Mouse (Mus musculus) intestine, embryonic 15.5 days (tissue): ENCODE results near the gene Ssh3. TPM values are rescaled to one million over a fixed set of nuclear protein-coding genes. Genes with fewer than 3 reads are reported as not detected.

Experiments used
- ATAC-seq: fragments of 200-750 bp; cut with Nextera tagmentation; 2 replicates; pipeline ENCODE4 v1.8.0; 2017; ENCODE audit warnings: moderate TSS enrichment, moderate library complexity
- H3K27ac ChIP-seq: fragments of 300-500 bp; sonication (generic); 2 replicates; pipeline ENCODE4 v1.5.1; 2015; ENCODE audit warnings: mild to moderate bottlenecking, inconsistent platforms
- H3K27me3 ChIP-seq: fragments of 300-500 bp; sonication (generic); replicated peaks from 2 replicates; pipeline ENCODE4 v1.6.1; 2015; ENCODE audit warnings: inconsistent platforms
- H3K36me3 ChIP-seq: fragments of 300-500 bp; sonication (generic); 2 replicates; pipeline ENCODE4 v1.6.1; 2015; ENCODE audit warnings: inconsistent platforms
- H3K4me1 ChIP-seq: fragments of 300-500 bp; sonication (generic); replicated peaks from 2 replicates; pipeline ENCODE4 v1.6.1; 2015; ENCODE audit warnings: inconsistent platforms
- H3K4me2 ChIP-seq: fragments of 300-500 bp; sonication (generic); replicated peaks from 2 replicates; pipeline ENCODE4 v1.6.1; 2015; ENCODE audit warnings: mild to moderate bottlenecking, inconsistent platforms
- H3K4me3 ChIP-seq: fragments of 300-500 bp; sonication (generic); replicated peaks from 2 replicates; pipeline ENCODE4 v1.5.1; 2015; ENCODE audit warnings: inconsistent platforms
- H3K9ac ChIP-seq: fragments of 300-500 bp; sonication (generic); 2 replicates; pipeline ENCODE4 v1.6.1; 2015; ENCODE audit warnings: inconsistent platforms
- H3K9me3 ChIP-seq: fragments of 300-500 bp; sonication (generic); 2 replicates; pipeline ENCODE4 v1.6.1; 2016; ENCODE audit warnings: inconsistent platforms
- WGBS: fragments of 180-500 bp; shearing (Covaris S2); methylation state at CpG from one replicate; pipeline ENCODE4 v1.1.7; 2015; 5-methylcytosine and 5-hydroxymethylcytosine counted together
- polyA plus RNA-seq: library from polyadenylated mRNA; unstranded; fragments of >200 nt; fragmentation: Nextera tagmentation; extraction: Ambion mirVana; gene quantifications from 2 replicates; pipeline ENCODE4 v1.2.1, GENCODE M21; 2015

The Ssh3 gene
- 22.2 and 24.8 TPM in 2 replicates for polyA plus RNA-seq

DNA sequence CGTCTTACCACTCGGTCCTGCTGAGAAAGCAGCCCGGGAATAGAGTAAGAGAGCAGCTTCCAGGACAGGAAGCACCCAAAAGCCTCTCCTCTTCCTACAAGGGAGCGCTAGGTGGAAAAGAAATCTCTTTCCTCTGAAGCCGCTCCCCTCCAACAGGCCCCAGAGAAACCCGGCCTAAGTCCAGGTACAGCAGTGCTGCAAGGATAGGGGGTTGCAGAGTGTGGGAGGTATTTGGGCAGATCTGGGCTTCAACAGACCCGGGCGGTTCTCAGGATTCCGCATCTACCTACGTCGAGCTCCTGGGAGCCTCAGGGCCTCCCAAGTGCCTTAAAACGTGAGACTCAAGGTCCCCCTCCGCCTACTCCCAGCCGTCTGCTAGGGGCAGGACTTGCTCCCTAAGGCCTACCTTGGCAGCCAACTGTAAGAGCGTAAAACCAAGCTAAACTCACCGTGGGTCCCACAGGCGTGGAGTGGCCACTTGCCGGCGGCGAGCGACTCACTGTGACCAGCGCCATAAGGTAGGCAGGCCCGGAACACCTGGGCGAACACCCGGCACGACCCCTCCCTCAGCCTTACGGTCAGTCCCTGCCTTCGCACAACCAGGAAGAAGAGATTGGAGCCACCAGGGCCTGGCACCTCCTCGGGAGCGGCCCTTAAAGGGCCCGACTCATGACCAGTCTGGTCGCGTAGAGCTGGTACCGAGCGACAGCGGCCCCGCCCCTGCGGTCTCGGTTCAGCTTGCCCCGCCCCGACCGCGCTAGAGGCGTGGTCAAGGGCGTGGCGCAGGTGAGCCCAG lies at the start of gene Ssh3:
TSS of gene Ssh3 (minus strand) at position 615 of the 796 bp plus-strand sequence.
- Histone ChIP-seq H3K4me3 (peak within 1 kb of the TSS; percentile 53), H3K27ac (peak within 1 kb of the TSS; percentile 66), H3K4me2 (peak within 1 kb of the TSS; percentile 74), H3K9ac (peak within 1 kb of the TSS; percentile 65), H3K27me3 (no peaks in the 10 kb centered on the region), H3K36me3 (peaks cover 4% of the 10 kb centered on the region; the same call in 1 of the 2 replicates), H3K9me3 (no peaks in the 10 kb centered on the region), H3K4me1 (0 out of 2 replicates have a peak, but pooled peaks cover 5% of the 10 kb centered on the region)
- WGBS: 7% methylated on average over 46 of the region's 46 CpGs
- peak; percentile 98 for ATAC-seq

DNA sequence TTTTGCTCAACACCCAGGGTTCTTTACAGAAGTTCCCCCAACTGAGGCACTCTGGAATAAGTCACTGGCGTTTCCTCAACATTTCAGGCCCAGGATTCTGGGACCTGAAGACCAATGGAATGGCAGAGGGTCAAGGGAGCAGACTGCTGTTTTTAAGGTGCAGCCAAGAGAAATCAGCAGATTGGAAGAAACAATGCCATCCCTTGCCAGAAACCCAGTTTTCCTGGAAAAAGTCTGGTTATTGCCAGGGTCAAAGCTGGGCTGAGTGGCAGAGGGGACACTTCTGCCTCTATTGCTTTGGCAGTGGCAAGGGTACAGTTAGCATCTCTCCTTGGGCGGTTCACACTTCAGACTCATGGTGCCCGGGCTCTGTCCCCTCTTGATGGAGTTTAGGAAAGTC lies 48.2 kb upstream of the Ssh3 start:
- Histone ChIP-seq H3K9ac (no peak overlapping the region), H3K27ac (no peak overlapping the region), H3K27me3 (no peaks in the 10 kb centered on the region), H3K36me3 (peaks cover 38% of the 10 kb centered on the region), H3K4me3 (no peak overlapping the region), H3K4me1 (no peaks in the 10 kb centered on the region), H3K9me3 (no peaks in the 10 kb centered on the region), H3K4me2 (no peak overlapping the region)
- WGBS: 87% methylated on average over 3 of the region's 3 CpGs
- ATAC-seq: no peak

- WGBS: 52% methylated on average over 6 of the region's 6 CpGs
- no peak overlapping the region for H3K4me2 ChIP-seq
- H3K27me3 ChIP-seq: no peaks in the 10 kb centered on the region
- H3K27ac ChIP-seq: no peak overlapping the region
- H3K9me3 ChIP-seq: no peaks in the 10 kb centered on the region
- peak; percentile 69 for ATAC-seq
- H3K4me1 ChIP-seq: no peaks in the 10 kb centered on the region
- H3K4me3 ChIP-seq: no peak overlapping the region
- H3K9ac ChIP-seq: no peak overlapping the region
- H3K36me3 ChIP-seq: peaks cover 32% of the 10 kb centered on the region
Observed at GRCm38 (mm10) chr19:4315223-4315944, 46.4 kb upstream of the Ssh3 start.

DNA sequence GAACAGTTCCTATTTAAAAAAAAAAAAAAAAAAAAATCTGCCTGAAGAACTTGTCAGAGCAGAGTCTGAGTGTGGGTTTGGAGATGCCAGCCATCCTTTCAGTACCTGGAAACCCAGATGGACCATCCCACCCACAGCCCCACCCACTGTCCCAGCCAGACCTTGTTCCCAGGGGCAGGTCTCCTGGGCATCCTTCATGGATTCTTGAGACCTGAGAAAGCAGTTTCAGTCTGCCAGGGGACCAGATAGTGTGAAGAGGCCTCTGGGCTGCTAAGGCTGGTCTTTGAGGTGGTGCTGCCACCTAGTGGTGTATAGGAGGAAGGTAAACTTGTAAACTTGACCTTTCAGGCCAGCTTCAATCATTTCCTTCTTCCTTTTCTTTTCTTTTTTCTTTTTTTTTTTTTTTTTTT lies 40.8 kb upstream of the Ssh3 start:
- no peak overlapping the region for H3K4me3 ChIP-seq
- no peak overlapping the region for H3K9ac ChIP-seq
- no peaks in the 10 kb centered on the region for H3K36me3 ChIP-seq
- peaks cover 4% of the 10 kb centered on the region; the same call in 1 of the 2 replicates for H3K4me1 ChIP-seq
- peak; percentile 31; the same call in 1 of the 2 replicates for ATAC-seq
- no peak overlapping the region for H3K27ac ChIP-seq
- no peaks in the 10 kb centered on the region for H3K9me3 ChIP-seq
- no peak overlapping the region for H3K4me2 ChIP-seq
- no peaks in the 10 kb centered on the region for H3K27me3 ChIP-seq

- Histone ChIP-seq H3K9me3 (no peaks in the 10 kb centered on the region), H3K36me3 (no peaks in the 10 kb centered on the region), H3K4me2 (no peak overlapping the region), H3K27me3 (no peaks in the 10 kb centered on the region), H3K27ac (no peak overlapping the region), H3K4me1 (peaks cover 8% of the 10 kb centered on the region), H3K4me3 (no peak overlapping the region), H3K9ac (no peak overlapping the region)
- no peak for ATAC-seq
- 95% methylated on average over 4 of the region's 4 CpGs for WGBS
Observed at GRCm38 (mm10) chr19:4309302-4309701, 40.3 kb upstream of the Ssh3 start.

GRCm38 (mm10) chr19:4306190-4306577 lies 37.2 kb upstream of the Ssh3 start, which contains the start of gene Grk2:
Gene Grk2 (minus strand): TSS chr19:4306222.
- Histone ChIP-seq H3K4me2 (peak within 1 kb of the TSS; percentile 80), H3K9me3 (no peaks in the 10 kb centered on the region), H3K27me3 (no peaks in the 10 kb centered on the region), H3K4me1 (peaks cover 37% of the 10 kb centered on the region), H3K4me3 (peak within 1 kb of the TSS; percentile 96), H3K27ac (peak within 1 kb of the TSS; percentile 89), H3K9ac (peak within 1 kb of the TSS; percentile 97), H3K36me3 (no peaks in the 10 kb centered on the region)
- WGBS: under 1% methylated on average over 32 of the region's 46 CpGs
- peak; percentile 87 for ATAC-seq

GRCm38 (mm10) chr19:4305491-4306189 lies 36.7 kb upstream of the Ssh3 start:
- Histone ChIP-seq H3K4me2 (peak overlapping the region; percentile 80), H3K36me3 (no peaks in the 10 kb centered on the region), H3K9ac (peak overlapping the region; percentile 97), H3K27ac (peak overlapping the region; percentile 89), H3K27me3 (no peaks in the 10 kb centered on the region), H3K4me1 (peaks cover 42% of the 10 kb centered on the region), H3K9me3 (no peaks in the 10 kb centered on the region), H3K4me3 (peak overlapping the region; percentile 96)
- ATAC-seq: peak; percentile 74
- WGBS: 1% methylated on average over 66 of the region's 68 CpGs

DNA sequence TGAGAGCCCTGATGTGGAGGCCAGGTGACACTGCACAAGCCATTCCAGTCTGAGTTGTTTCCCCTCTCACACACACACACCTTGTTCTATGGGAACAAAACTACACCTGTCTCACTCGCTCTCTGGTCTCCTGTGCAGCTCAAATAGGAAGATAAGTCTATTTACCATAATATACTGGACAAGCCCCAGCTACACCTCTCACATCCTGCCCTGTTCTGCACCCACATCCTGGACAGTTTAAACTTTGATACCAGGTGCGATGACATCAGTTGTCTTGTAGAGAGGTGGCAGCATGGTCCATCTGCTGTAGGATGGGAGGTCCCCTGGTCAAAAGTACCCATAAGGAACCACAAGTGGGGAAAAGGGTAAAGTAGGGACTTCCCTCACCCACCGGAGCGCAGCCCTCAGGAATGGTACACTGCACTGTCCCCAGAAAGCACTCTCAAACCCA lies 35.9 kb upstream of the Ssh3 start:
- peak overlapping the region; percentile 80 for H3K4me2 ChIP-seq
- no peaks in the 10 kb centered on the region for H3K36me3 ChIP-seq
- peak overlapping the region; percentile 96 for H3K4me3 ChIP-seq
- H3K27ac ChIP-seq: peak overlapping the region; percentile 89; the same call in 1 of the 2 replicates
- H3K9ac ChIP-seq: peak overlapping the region; percentile 97
- no peaks in the 10 kb centered on the region for H3K9me3 ChIP-seq
- no peaks in the 10 kb centered on the region for H3K27me3 ChIP-seq
- peaks cover 50% of the 10 kb centered on the region for H3K4me1 ChIP-seq
- WGBS: 39% methylated on average over 4 of the region's 4 CpGs
- ATAC-seq: no peak

DNA sequence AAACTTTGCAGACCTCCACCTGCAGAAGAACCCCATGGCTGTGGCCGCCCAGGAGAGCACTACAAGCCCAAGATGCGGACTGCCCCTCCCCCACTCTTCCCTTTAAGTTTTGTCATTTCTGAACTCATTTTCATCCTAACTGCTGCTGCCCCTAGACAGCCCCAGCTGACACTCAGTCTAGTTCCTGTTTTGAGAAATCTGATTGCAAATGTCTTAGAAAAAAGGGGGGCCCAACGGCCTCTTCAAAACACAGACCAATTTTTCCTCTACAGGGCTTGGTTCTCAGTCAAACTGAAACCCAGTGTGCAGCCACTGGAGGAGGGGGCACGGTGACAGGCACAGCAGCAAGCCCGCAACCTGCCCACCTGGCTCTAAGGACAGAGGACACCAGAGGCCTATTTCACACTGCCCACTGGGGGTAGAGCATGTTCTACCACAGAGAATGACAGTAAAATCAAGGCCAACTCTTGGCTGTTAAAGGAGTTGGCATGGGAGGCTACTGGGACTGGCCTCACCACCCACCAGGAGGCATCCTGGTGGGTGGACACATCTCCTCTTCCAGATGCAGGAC lies 35.4 kb upstream of the Ssh3 start:
- ATAC-seq: no peak
- Histone ChIP-seq H3K27ac (peak overlapping the region; percentile 24; the same call in 1 of the 2 replicates), H3K36me3 (no peaks in the 10 kb centered on the region), H3K27me3 (no peaks in the 10 kb centered on the region), H3K9me3 (no peaks in the 10 kb centered on the region), H3K9ac (no peak overlapping the region), H3K4me1 (peaks cover 55% of the 10 kb centered on the region), H3K4me3 (peak overlapping the region; percentile 96), H3K4me2 (peak overlapping the region; percentile 80)
- WGBS: 66% methylated on average over 5 of the region's 5 CpGs

GRCm38 (mm10) chr19:4303640-4303995 lies 34.6 kb upstream of the Ssh3 start:
- no peaks in the 10 kb centered on the region for H3K36me3 ChIP-seq
- no peak overlapping the region for H3K9ac ChIP-seq
- no peak overlapping the region for H3K4me3 ChIP-seq
- WGBS: 89% methylated on average over 5 of the region's 5 CpGs
- no peaks in the 10 kb centered on the region for H3K27me3 ChIP-seq
- H3K4me2 ChIP-seq: peak overlapping the region; percentile 80; the same call in 1 of the 2 replicates
- peaks cover 59% of the 10 kb centered on the region for H3K4me1 ChIP-seq
- peak overlapping the region; percentile 87; the same call in 1 of the 2 replicates for H3K27ac ChIP-seq
- no peaks in the 10 kb centered on the region for H3K9me3 ChIP-seq
- ATAC-seq: no peak

- no peaks in the 10 kb centered on the region for H3K36me3 ChIP-seq
- H3K9ac ChIP-seq: peak overlapping the region; percentile 31; the same call in 1 of the 2 replicates
- H3K4me1 ChIP-seq: peaks cover 63% of the 10 kb centered on the region
- H3K4me3 ChIP-seq: peak overlapping the region; percentile 18; the same call in 1 of the 2 replicates
- peak overlapping the region; percentile 87 for H3K27ac ChIP-seq
- H3K9me3 ChIP-seq: no peaks in the 10 kb centered on the region
- WGBS: 64% methylated on average over 7 of the region's 7 CpGs
- H3K4me2 ChIP-seq: peak overlapping the region; percentile 80
- ATAC-seq: no peak
- no peaks in the 10 kb centered on the region for H3K27me3 ChIP-seq
Observed at GRCm38 (mm10) chr19:4302936-4303639, 34.1 kb upstream of the Ssh3 start.
